20 mouse cellular contexts compared by ENCODE assay signal in the genomic region with DNA sequence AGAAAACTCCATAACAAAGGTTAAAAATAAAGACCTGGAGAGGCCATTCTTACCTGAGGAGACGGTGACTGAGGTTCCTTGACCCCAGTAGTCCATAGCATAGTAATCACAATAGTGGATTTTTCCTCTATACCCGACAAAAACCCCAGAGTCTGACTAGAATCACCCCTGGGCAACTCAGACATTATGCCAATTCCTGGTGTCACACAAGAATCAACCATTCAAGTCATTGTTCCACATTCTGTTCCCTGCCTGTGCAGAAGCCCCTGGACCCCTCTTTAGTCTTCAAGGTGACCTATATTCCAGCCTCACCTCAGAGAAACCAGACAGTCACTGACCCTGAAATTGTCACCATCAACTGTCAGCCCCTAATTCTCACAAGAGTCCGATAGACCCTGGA.
"Had no signal": no experiment of that assay in that cellular context is flagged by ENCODE, and none has a peak within 500 bp of the region (broad histone marks: within the 10 kb centered on the region; RNA-seq: fewer than 3 reads in every experiment).

No protein-coding gene starts in this region.

- H3K36me3 ChIP-seq: kidney, embryonic 15.5 days; limb, embryonic 10.5 days; limb, embryonic 13.5 days; liver, embryonic 13.5 days; midbrain, embryonic 10.5 days; midbrain, embryonic 13.5 days; neural tube, embryonic 13.5 days had no signal

- H3K27me3 ChIP-seq: kidney, embryonic 15.5 days; limb, embryonic 13.5 days; liver, embryonic 13.5 days; midbrain, embryonic 13.5 days; neural tube, embryonic 13.5 days had no signal

- H3K27ac ChIP-seq: kidney, embryonic 15.5 days; limb, embryonic 10.5 days; limb, embryonic 13.5 days; liver, embryonic 13.5 days; midbrain, embryonic 10.5 days; midbrain, embryonic 13.5 days; neural tube, embryonic 13.5 days; stomach, postnatal 0 days had no signal

- H3K4me1 ChIP-seq: kidney, embryonic 15.5 days; limb, embryonic 10.5 days; limb, embryonic 13.5 days; liver, embryonic 13.5 days; midbrain, embryonic 10.5 days; midbrain, embryonic 13.5 days; neural tube, embryonic 13.5 days had no signal

- DNase-seq: kidney, adult 11 months; kidney, adult 8-10 months; kidney, postnatal 10 days; kidney, postnatal 36 days; liver; liver, embryonic 13.5 days; lung, embryonic 14.5 days; lung, postnatal 36 days; thymus, adult 2 months; thymus, postnatal 14 days; thymus, postnatal 4 days had no signal

- H3K4me3 ChIP-seq: kidney, embryonic 15.5 days; limb, embryonic 10.5 days; limb, embryonic 13.5 days; liver, embryonic 13.5 days; megakaryocyte, embryonic 14.5 days; midbrain, embryonic 10.5 days; midbrain, embryonic 13.5 days; myocyte; neural tube, embryonic 13.5 days had no signal
